Mouse (Mus musculus): ENCODE measurements around the gene Pdzd3. TPM values are rescaled to one million over a fixed set of nuclear protein-coding genes. Genes with fewer than 3 reads are reported as not detected.
"Not testable (repeated sequence)": the region's sequence is repeated elsewhere in the genome, so short reads cannot be mapped to it uniquely, and the experiment has no call there.

Pdzd3 gene
- polyA plus RNA-seq (2015; fragmentation: Nextera tagmentation; extraction: Ambion mirVana), result 0.38 and 0.40 TPM in 2 replicates

DNA sequence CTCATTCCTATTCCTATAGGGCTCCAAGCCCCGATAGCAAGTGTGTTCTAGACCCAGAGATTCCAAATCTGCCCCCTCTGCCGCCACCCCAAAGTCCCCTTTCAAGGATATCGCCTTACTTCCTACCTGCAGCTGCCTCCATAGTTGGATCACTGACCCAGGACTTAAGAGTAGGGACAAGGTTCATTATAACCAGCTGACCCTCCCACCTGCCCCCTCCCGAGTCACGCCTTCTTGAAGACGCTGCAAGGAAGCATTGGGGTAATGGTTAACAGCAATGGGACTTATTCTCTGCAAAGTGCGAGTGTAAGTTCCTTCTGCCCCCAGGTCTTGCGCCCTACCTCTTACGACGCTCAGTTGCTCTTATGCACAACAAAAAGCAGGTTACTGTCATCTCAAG lies at the start of gene Pdzd3:
TSS of gene Pdzd3 (minus strand) at position 158 of the 400 bp plus-strand sequence.
- Histone ChIP-seq H3K4me3 (ENCODE audit: low read length) (no peak within 1 kb of the TSS), H3K9me3 (ENCODE audit: control insufficient read depth, low read length) (no peaks in the 10 kb centered on the region), H3K27me3 (replicated peaks; ENCODE audit: control insufficient read depth, insufficient read depth, low read length) (no peaks in the 10 kb centered on the region), H3K36me3 (ENCODE audit: control insufficient read depth, insufficient read depth, low read length) (no peaks in the 10 kb centered on the region), H3K4me2 (ENCODE audit: low read length) (no peak within 1 kb of the TSS), H3K27ac (ENCODE audit: low read depth, low read length) (no peak within 1 kb of the TSS), H3K4me1 (ENCODE audit: control insufficient read depth, insufficient read depth, low read depth, low read length) (peaks cover 26% of the 10 kb centered on the region), H3K9ac (ENCODE audit: low read depth, low read length) (no peak within 1 kb of the TSS)
- ATAC-seq, result no peak
- 83% methylated on average over 10 of the region's 10 CpGs for WGBS

DNA sequence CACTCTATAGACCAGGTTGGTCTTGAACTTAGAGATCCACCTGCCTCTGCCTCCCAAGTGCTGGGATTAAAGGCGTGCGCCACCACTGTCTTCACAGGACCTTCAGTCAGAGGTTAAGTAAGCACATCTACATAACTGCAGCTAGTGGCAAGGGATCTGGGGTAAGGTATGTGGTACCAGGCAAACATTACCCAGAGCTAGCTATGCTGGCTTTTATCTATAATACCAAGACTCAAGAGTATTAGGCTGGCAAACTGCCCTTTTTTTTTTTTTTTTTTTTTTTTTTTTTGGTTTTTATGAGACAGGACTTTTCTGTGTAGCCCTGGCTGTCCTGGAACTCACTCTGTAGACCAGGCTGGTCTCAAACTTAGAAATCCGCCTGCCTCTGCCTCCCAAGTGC lies 48.7 kb upstream of the Pdzd3 start:
- WGBS, result 91% methylated on average over 3 of the region's 3 CpGs
- H3K4me3 ChIP-seq (ENCODE audit: low read length); H3K9ac ChIP-seq (ENCODE audit: low read depth, low read length); H3K9me3 ChIP-seq (ENCODE audit: control insufficient read depth, low read length); H3K27me3 ChIP-seq (replicated peaks; ENCODE audit: control insufficient read depth, insufficient read depth, low read length); H3K27ac ChIP-seq (ENCODE audit: low read depth, low read length); H3K4me2 ChIP-seq (ENCODE audit: low read length); ATAC-seq: not testable (repeated sequence)
- H3K36me3 ChIP-seq (ENCODE audit: control insufficient read depth, insufficient read depth, low read length), result peaks cover 40% of the 10 kb centered on the region
- H3K4me1 ChIP-seq (ENCODE audit: control insufficient read depth, insufficient read depth, low read depth, low read length), result peaks cover 12% of the 10 kb centered on the region

DNA sequence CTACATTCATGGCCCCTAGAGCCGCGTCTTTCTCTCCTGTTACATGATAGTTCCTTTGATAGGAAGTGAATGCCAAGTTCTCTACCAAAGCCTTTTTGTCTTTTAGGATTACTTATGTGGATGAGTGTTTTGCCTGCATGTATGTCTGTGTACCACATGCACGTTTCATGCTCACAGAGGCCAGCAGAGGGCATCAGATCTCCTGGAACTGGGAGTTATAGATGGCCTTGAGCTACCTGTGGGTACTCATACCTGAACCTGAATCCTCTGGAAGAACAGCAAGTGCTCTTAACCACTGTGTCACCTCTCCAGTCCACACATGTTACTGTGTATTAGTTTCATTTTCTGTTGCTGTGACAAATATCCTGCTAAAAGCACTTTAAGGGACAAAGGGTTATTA lies 41.2 kb upstream of the Pdzd3 start:
- no peak for ATAC-seq
- H3K36me3 ChIP-seq (ENCODE audit: control insufficient read depth, insufficient read depth, low read length), result peaks cover 40% of the 10 kb centered on the region
- 71% methylated on average over 3 of the region's 3 CpGs for WGBS

DNA sequence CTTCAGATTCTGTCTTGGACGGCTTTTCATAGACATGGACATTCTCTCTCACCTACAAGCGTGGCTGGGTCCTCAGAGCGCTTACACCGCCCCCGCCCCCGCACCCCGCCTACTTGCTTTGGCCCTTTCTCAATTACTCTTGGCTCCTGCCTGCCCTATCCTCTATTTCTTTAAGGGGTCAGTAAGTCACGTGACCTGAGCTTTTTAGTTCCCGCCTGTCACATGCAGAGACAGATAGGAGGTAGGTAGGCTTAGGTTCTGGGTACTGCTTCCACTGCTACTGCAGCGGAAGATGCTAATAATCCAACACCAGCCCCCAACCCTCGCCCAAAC lies 37.7 kb upstream of the Pdzd3 start:
- peaks cover 20% of the 10 kb centered on the region for H3K4me1 ChIP-seq (ENCODE audit: control insufficient read depth, insufficient read depth, low read depth, low read length)
- peak overlapping the region; percentile 78 for H3K4me3 ChIP-seq (ENCODE audit: low read length)
- H3K9ac ChIP-seq (ENCODE audit: low read depth, low read length), result peak overlapping the region; percentile 93
- peak overlapping the region; percentile 95 for H3K4me2 ChIP-seq (ENCODE audit: low read length)
- H3K36me3 ChIP-seq (ENCODE audit: control insufficient read depth, insufficient read depth, low read length), result peaks cover 21% of the 10 kb centered on the region
- no peak; the same call in 1 of the 2 replicates for ATAC-seq
- peak overlapping the region; percentile 81; the same call in 1 of the 2 replicates for H3K27ac ChIP-seq (ENCODE audit: low read depth, low read length)
- WGBS, result 5% methylated on average over 11 of the region's 11 CpGs
- H3K27me3 ChIP-seq (replicated peaks; ENCODE audit: control insufficient read depth, insufficient read depth, low read length), result no peaks in the 10 kb centered on the region
- H3K9me3 ChIP-seq (ENCODE audit: control insufficient read depth, low read length), result no peaks in the 10 kb centered on the region

More for the DNA sequence above, 41.2 kb upstream of the Pdzd3 start:
- no peaks in the 10 kb centered on the region for H3K9me3 ChIP-seq (ENCODE audit: control insufficient read depth, low read length)
- H3K27me3 ChIP-seq (replicated peaks; ENCODE audit: control insufficient read depth, insufficient read depth, low read length), result no peaks in the 10 kb centered on the region
- H3K4me1 ChIP-seq (ENCODE audit: control insufficient read depth, insufficient read depth, low read depth, low read length), result peaks cover 6% of the 10 kb centered on the region
- H3K9ac ChIP-seq (ENCODE audit: low read depth, low read length), result no peak overlapping the region
- H3K4me2 ChIP-seq (ENCODE audit: low read length), result no peak overlapping the region
- no peak overlapping the region for H3K4me3 ChIP-seq (ENCODE audit: low read length)
- no peak overlapping the region for H3K27ac ChIP-seq (ENCODE audit: low read depth, low read length)

DNA sequence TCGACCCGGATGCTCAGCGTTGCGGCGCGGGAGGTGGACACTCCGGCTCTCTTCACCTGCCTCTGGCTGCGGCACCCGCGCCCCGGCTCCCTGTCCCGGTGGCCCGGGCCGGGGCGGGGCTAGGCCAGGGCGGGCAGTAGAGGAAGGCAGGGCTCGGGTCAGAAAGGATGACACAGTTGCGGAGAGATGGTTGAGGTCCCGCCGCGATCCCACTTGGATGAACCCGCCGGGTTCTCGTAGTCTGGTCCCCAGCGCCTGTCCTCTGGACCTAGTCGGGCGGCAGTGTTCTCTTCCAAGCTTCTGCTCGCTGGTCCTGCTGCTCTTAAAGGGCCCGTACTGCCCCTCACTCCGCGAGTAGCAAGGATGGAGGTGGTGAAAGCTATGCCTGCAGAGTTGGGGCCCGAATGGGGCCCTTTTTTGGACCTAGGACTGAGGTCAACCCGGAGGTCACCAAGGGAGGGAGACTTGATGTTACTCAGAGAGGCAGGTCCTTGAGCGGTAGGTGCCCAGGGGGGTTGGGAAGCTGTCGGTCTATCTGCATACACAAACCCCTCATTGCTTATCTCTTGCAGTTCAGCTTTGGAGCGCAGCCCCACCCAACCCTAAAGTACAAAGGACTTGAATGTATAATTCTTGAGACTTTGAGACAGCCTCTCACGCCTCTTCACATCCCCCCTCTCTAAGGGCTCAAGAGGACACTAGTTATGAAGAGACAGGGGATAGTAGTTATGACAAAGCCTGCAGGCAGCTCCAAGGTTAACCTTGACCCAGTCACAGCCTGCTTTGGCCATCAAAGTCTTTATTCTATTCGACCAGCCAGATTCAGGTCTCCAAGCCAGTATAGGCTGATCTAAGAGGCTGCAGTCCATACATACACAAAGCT lies 37.0 kb upstream of the Pdzd3 start, which contains the start of gene Abcg4:
TSS of gene Abcg4 (minus strand) at position 540 of the 883 bp plus-strand sequence.
- H3K27ac ChIP-seq (ENCODE audit: low read depth, low read length), result peak within 1 kb of the TSS; percentile 81
- peak within 1 kb of the TSS; percentile 78 for H3K4me3 ChIP-seq (ENCODE audit: low read length)
- ATAC-seq, result peak; percentile 77
- H3K36me3 ChIP-seq (ENCODE audit: control insufficient read depth, insufficient read depth, low read length), result peaks cover 18% of the 10 kb centered on the region
- peaks cover 20% of the 10 kb centered on the region for H3K4me1 ChIP-seq (ENCODE audit: control insufficient read depth, insufficient read depth, low read depth, low read length)
- under 1% methylated on average over 37 of the region's 38 CpGs for WGBS
- no peaks in the 10 kb centered on the region for H3K9me3 ChIP-seq (ENCODE audit: control insufficient read depth, low read length)
- H3K4me2 ChIP-seq (ENCODE audit: low read length), result peak within 1 kb of the TSS; percentile 95
- H3K27me3 ChIP-seq (replicated peaks; ENCODE audit: control insufficient read depth, insufficient read depth, low read length), result no peaks in the 10 kb centered on the region
- H3K9ac ChIP-seq (ENCODE audit: low read depth, low read length), result peak within 1 kb of the TSS; percentile 93

DNA sequence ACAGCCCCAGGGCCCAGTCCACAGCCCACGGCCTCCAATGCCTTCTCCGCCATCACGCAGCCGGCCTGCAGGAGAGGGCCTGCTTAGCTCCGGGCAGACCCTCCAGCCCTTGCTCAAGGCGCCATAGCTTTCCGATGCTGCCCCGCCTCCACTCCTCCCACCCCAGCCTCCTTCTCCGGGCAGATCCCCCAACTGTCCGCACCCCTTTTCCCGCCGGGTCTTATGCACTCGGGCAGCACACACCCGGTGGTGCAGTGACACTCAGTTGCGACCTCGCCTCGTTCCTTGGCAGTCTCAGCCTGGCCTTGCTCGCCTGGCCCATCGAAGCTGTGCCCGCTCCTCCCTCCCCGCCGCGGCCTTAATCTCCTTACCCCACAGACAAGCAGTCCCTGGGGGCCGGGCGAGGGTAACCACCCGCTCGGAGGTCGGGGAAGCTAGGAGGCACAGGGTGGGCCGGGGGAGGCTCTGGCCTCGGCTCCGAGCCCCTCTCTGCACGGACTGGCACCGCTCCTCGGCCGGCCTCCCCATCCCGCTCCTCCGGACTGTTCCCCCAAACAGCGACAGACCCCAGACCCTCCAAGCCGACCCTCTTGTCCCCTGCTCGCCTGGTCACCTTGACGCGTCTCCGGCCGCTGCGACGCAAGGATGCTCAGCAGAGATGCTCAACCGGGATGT lies 36.3 kb upstream of the Pdzd3 start:
- ATAC-seq, result peak; percentile 67
- Histone ChIP-seq H3K27ac (ENCODE audit: low read depth, low read length) (peak overlapping the region; percentile 81), H3K27me3 (replicated peaks; ENCODE audit: control insufficient read depth, insufficient read depth, low read length) (no peaks in the 10 kb centered on the region), H3K9ac (ENCODE audit: low read depth, low read length) (peak overlapping the region; percentile 93), H3K36me3 (ENCODE audit: control insufficient read depth, insufficient read depth, low read length) (peaks cover 12% of the 10 kb centered on the region), H3K9me3 (ENCODE audit: control insufficient read depth, low read length) (no peaks in the 10 kb centered on the region), H3K4me2 (ENCODE audit: low read length) (peak overlapping the region; percentile 95), H3K4me3 (ENCODE audit: low read length) (peak overlapping the region; percentile 78), H3K4me1 (ENCODE audit: control insufficient read depth, insufficient read depth, low read depth, low read length) (peaks cover 20% of the 10 kb centered on the region)
- WGBS, result under 1% methylated on average over 39 of the region's 47 CpGs

DNA sequence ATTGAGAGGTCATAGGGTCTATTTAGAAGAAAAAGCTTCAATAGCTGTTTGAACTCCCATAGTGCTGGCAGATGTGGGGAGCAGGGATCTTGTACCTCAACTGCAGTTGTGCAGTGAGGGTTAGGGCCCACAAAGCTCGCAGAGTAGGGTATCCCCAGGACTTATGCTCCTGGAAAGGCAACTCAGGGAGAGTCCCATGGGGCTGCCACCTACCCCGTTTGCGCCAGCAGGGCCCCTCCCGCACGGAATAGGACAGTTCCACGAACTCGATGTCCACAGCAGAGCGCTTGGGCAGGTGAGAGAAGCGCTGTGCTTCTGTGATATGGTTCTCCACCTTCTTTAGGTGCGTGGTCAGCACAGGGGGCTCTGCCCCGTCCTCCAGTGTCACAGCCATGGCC lies 35.7 kb upstream of the Pdzd3 start:
- Histone ChIP-seq H3K4me1 (ENCODE audit: control insufficient read depth, insufficient read depth, low read depth, low read length) (peaks cover 20% of the 10 kb centered on the region), H3K4me2 (ENCODE audit: low read length) (peak overlapping the region; percentile 95), H3K36me3 (ENCODE audit: control insufficient read depth, insufficient read depth, low read length) (peaks cover 9% of the 10 kb centered on the region), H3K4me3 (ENCODE audit: low read length) (peak overlapping the region; percentile 78), H3K27ac (ENCODE audit: low read depth, low read length) (peak overlapping the region; percentile 81), H3K9me3 (ENCODE audit: control insufficient read depth, low read length) (no peaks in the 10 kb centered on the region), H3K27me3 (replicated peaks; ENCODE audit: control insufficient read depth, insufficient read depth, low read length) (no peaks in the 10 kb centered on the region), H3K9ac (ENCODE audit: low read depth, low read length) (peak overlapping the region; percentile 93)
- ATAC-seq, result 0 out of 2 replicates have a peak, but pooled peaks have one; percentile 5
- WGBS, result 7% methylated on average over 11 of the region's 11 CpGs

DNA sequence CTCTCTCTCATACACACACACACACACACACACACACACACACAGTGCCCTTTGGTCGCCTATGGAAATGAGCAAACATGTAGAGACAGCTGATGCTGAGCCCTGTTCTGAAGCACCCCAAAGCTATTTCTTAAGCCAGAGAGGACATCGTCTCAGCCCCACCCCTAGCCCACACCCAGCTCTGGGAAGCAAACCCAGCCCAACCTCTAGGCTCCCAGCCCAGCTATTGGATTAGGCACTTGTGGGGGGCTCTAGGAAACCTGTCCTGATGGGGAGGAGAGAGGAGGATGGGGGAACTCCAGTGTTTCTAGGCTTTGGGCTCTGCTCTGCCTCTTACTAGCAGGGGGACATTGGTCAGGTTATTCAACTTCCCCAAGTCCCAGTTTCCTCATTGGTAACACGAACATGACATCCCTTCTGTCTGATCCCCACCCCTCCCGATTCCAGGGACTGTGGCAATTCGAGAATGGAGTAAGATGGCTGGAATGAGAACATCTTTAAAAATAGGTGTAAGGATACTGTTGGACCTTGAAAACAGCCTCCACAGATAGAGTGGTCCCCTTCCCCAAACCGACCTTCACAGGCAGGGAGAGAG lies 35.1 kb upstream of the Pdzd3 start:
- Histone ChIP-seq H3K9ac (ENCODE audit: low read depth, low read length) (peak overlapping the region; percentile 30; the same call in 1 of the 2 replicates), H3K36me3 (ENCODE audit: control insufficient read depth, insufficient read depth, low read length) (peaks cover 11% of the 10 kb centered on the region), H3K4me3 (ENCODE audit: low read length) (peak overlapping the region; percentile 78), H3K4me1 (ENCODE audit: control insufficient read depth, insufficient read depth, low read depth, low read length) (peaks cover 20% of the 10 kb centered on the region), H3K4me2 (ENCODE audit: low read length) (peak overlapping the region; percentile 95), H3K27ac (ENCODE audit: low read depth, low read length) (no peak overlapping the region), H3K9me3 (ENCODE audit: control insufficient read depth, low read length) (no peaks in the 10 kb centered on the region), H3K27me3 (replicated peaks; ENCODE audit: control insufficient read depth, insufficient read depth, low read length) (no peaks in the 10 kb centered on the region)
- WGBS, result 15% methylated on average over 6 of the region's 6 CpGs
- ATAC-seq, result no peak

DNA sequence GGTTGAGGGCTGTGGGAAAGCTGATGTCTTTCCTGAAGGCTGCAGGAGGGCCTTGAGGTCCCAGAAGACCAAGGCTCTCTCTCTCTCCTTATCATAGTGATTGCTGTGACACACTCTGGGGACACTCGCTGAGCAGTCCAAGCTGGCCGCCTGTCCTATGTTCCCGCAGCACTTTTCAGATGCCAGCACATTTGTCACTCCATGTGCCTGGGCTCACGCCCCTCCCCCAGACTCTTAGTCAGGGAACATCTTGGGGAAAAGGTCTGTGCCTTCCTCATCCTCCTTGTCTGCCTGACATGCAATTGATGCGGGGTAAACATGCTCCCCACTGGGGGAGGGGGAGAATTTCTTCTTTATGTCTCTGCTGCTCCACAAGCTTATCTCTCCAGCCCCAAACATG lies 31.9 kb upstream of the Pdzd3 start:
- Histone ChIP-seq H3K36me3 (ENCODE audit: control insufficient read depth, insufficient read depth, low read length) (peaks cover 22% of the 10 kb centered on the region), H3K4me2 (ENCODE audit: low read length) (no peak overlapping the region), H3K27me3 (replicated peaks; ENCODE audit: control insufficient read depth, insufficient read depth, low read length) (no peaks in the 10 kb centered on the region), H3K9ac (ENCODE audit: low read depth, low read length) (no peak overlapping the region), H3K4me3 (ENCODE audit: low read length) (no peak overlapping the region), H3K9me3 (ENCODE audit: control insufficient read depth, low read length) (no peaks in the 10 kb centered on the region), H3K27ac (ENCODE audit: low read depth, low read length) (no peak overlapping the region), H3K4me1 (ENCODE audit: control insufficient read depth, insufficient read depth, low read depth, low read length) (peaks cover 15% of the 10 kb centered on the region)
- 59% methylated on average over 5 of the region's 5 CpGs for WGBS
- ATAC-seq, result no peak
